Mouse (Mus musculus) E14TG2a.4 (cell line): ENCODE measurements around the gene Ntn5.

Experiments
- CTCF ChIP-seq: conservative IDR thresholded peaks from 2 replicates; pipeline ENCODE4 v1.5.1; 2014; ENCODE audit warnings: low read length
- NANOG ChIP-seq: IDR thresholded peaks from 2 replicates; pipeline ENCODE4 v1.6.1; 2014; ENCODE audit warnings: borderline replicate concordance, low read length, mixed read lengths
- POU5F1 ChIP-seq: IDR thresholded peaks from 2 replicates; pipeline ENCODE4 v1.6.1; 2014; ENCODE audit warnings: low read length, borderline replicate concordance

GRCm38 (mm10) chr7:45701607-45702006 is 17.8 kb downstream of the Ntn5 start:
- TF ChIP-seq CTCF: no peak
- TF ChIP-seq NANOG: no peak
- TF ChIP-seq POU5F1: no peak
